Mouse (Mus musculus) ES-Bruce4 (cell line): ENCODE results near the gene Atp8b3. TPM values are rescaled to one million over a fixed set of nuclear protein-coding genes. Genes with fewer than 3 reads are reported as not detected.
A peak's percentile ranks its signal among the peaks of the same experiment; 100 is the strongest.

Source experiments
- H3K27ac ChIP-seq: 2 replicates; pipeline ENCODE4 v1.5.1; 2012; ENCODE audit warnings: low read length, inconsistent platforms; ENCODE audit not compliant: insufficient read depth
- H3K27me3 ChIP-seq: 2 replicates; pipeline ENCODE4 v1.6.1; 2012; ENCODE audit warnings: mild to moderate bottlenecking, low read length, inconsistent platforms; ENCODE audit not compliant: control insufficient read depth, poor library complexity, insufficient read depth, severe bottlenecking
- H3K36me3 ChIP-seq: 2 replicates; pipeline ENCODE4 v1.6.1; 2012; ENCODE audit warnings: inconsistent platforms, mild to moderate bottlenecking, low read length, moderate library complexity; ENCODE audit not compliant: control insufficient read depth, poor library complexity, insufficient read depth, severe bottlenecking
- H3K4me1 ChIP-seq: one replicate; pipeline ENCODE4 v1.8.1; 2011; ENCODE audit warnings: low read length; ENCODE audit not compliant: control insufficient read depth, insufficient read depth
- H3K4me3 ChIP-seq: 2 replicates; pipeline ENCODE4 v1.5.1; 2011; ENCODE audit warnings: low read depth, mild to moderate bottlenecking, low read length
- H3K9ac ChIP-seq: 2 replicates; pipeline ENCODE4 v1.6.1; 2012; ENCODE audit warnings: low read depth, mild to moderate bottlenecking, inconsistent platforms; ENCODE audit not compliant: poor library complexity, severe bottlenecking
- H3K9me3 ChIP-seq: replicated peaks from 2 replicates; pipeline ENCODE4 v1.6.1; 2012; ENCODE audit warnings: mild to moderate bottlenecking, low read length, inconsistent platforms; ENCODE audit not compliant: control insufficient read depth, poor library complexity, insufficient read depth, severe bottlenecking
- CTCF ChIP-seq: IDR thresholded peaks from one replicate; pipeline ENCODE4 v1.8.1; 2011; ENCODE audit warnings: low read depth, low read length
- EP300 ChIP-seq: IDR thresholded peaks from 2 replicates; pipeline ENCODE4 v1.6.1; 2011; ENCODE audit warnings: low read depth, low read length; ENCODE audit not compliant: insufficient read depth
- POLR2A ChIP-seq: IDR thresholded peaks from one replicate; pipeline ENCODE4 v1.8.1; 2011; ENCODE audit warnings: low read length; ENCODE audit not compliant: insufficient read depth
- polyA plus RNA-seq: library from polyadenylated mRNA; stranded (reverse); fragments of >200 nt; gene quantifications from 2 replicates; pipeline ENCODE4 v1.2.4, GENCODE M21; 2011; ENCODE audit warnings: low read depth; ENCODE audit not compliant: missing spikeins, insufficient read depth, insufficient read length

The Atp8b3 gene
- polyA plus RNA-seq, 1 experiment = 1.2 TPM

GRCm38 (mm10) chr10:80526172-80526571, 12.8 kb downstream of the Atp8b3 start:
- TF ChIP-seq CTCF = no peak
- peak; percentile 38 for TF ChIP-seq POLR2A
- no peaks in the 10 kb centered on the region for H3K4me1 ChIP-seq
- no peaks in the 10 kb centered on the region for H3K36me3 ChIP-seq
- H3K4me3 ChIP-seq = peak overlapping the region; percentile 46
- no peak overlapping the region for H3K9ac ChIP-seq
- no peaks in the 10 kb centered on the region for H3K9me3 ChIP-seq
- no peaks in the 10 kb centered on the region for H3K27me3 ChIP-seq
- H3K27ac ChIP-seq = no peak overlapping the region

- H3K9me3 ChIP-seq = no peaks in the 10 kb centered on the region
- H3K4me1 ChIP-seq = peaks cover 2% of the 10 kb centered on the region
- no peak overlapping the region for H3K4me3 ChIP-seq
- TF ChIP-seq EP300 = no peak
- peak; percentile 80 for TF ChIP-seq CTCF
- TF ChIP-seq POLR2A = no peak
- H3K27ac ChIP-seq = no peak overlapping the region
- H3K36me3 ChIP-seq = no peaks in the 10 kb centered on the region
- no peaks in the 10 kb centered on the region for H3K27me3 ChIP-seq
- H3K9ac ChIP-seq = no peak overlapping the region
These were observed 15.6 kb downstream of the Atp8b3 start for GRCm38 (mm10) chr10:80523299-80523698.

GRCm38 (mm10) chr10:80519287-80519686, 19.6 kb downstream of the Atp8b3 start:
- H3K27me3 ChIP-seq = no peaks in the 10 kb centered on the region
- no peak overlapping the region for H3K4me3 ChIP-seq
- no peak overlapping the region for H3K9ac ChIP-seq
- no peaks in the 10 kb centered on the region for H3K36me3 ChIP-seq
- TF ChIP-seq CTCF (no peak), EP300 (no peak), POLR2A (no peak)
- peaks cover 2% of the 10 kb centered on the region for H3K4me1 ChIP-seq
- H3K9me3 ChIP-seq = no peaks in the 10 kb centered on the region
- no peak overlapping the region for H3K27ac ChIP-seq

- H3K27me3 ChIP-seq = no peaks in the 10 kb centered on the region
- H3K9me3 ChIP-seq = no peaks in the 10 kb centered on the region
- H3K27ac ChIP-seq = no peak overlapping the region
- TF ChIP-seq EP300 (no peak), CTCF (no peak), POLR2A (no peak)
- no peaks in the 10 kb centered on the region for H3K36me3 ChIP-seq
- peak overlapping the region; percentile 22; the same call in 1 of the 2 replicates for H3K9ac ChIP-seq
- no peaks in the 10 kb centered on the region for H3K4me1 ChIP-seq
- no peak overlapping the region for H3K4me3 ChIP-seq
These were observed 25.2 kb downstream of the Atp8b3 start for GRCm38 (mm10) chr10:80513739-80514138.

- no peaks in the 10 kb centered on the region for H3K4me1 ChIP-seq
- no peak overlapping the region for H3K4me3 ChIP-seq
- H3K9me3 ChIP-seq = no peaks in the 10 kb centered on the region
- no peaks in the 10 kb centered on the region for H3K27me3 ChIP-seq
- H3K9ac ChIP-seq = no peak overlapping the region
- H3K36me3 ChIP-seq = no peaks in the 10 kb centered on the region
- TF ChIP-seq EP300 = no peak
- TF ChIP-seq CTCF = no peak
- TF ChIP-seq POLR2A = no peak
- no peak overlapping the region for H3K27ac ChIP-seq
These were observed 28.7 kb downstream of the Atp8b3 start for GRCm38 (mm10) chr10:80510273-80510660.

GRCm38 (mm10) chr10:80509412-80510272, 29.3 kb downstream of the Atp8b3 start:
- Histone ChIP-seq H3K27me3 (no peaks in the 10 kb centered on the region), H3K9me3 (no peaks in the 10 kb centered on the region)

More at GRCm38 (mm10) chr10:80509412-80510272, 29.3 kb downstream of the Atp8b3 start:
- Histone ChIP-seq H3K27ac (no peak overlapping the region), H3K36me3 (no peaks in the 10 kb centered on the region), H3K4me1 (no peaks in the 10 kb centered on the region), H3K4me3 (0 out of 2 replicates have a peak overlapping the region, but pooled peaks have one; percentile 5), H3K9ac (no peak overlapping the region)
- peak; percentile 97 for TF ChIP-seq CTCF
- TF ChIP-seq EP300 = no peak
